Mouse (Mus musculus) cerebellum, adult 2 months (tissue): ENCODE results near the gene Tmod2. TPM values are rescaled to one million over a fixed set of nuclear protein-coding genes. Genes with fewer than 3 reads are reported as not detected.

Experiments used
- DNase-seq, 2 experiments: peaks; one replicate each; pipeline ENCODE4 v3.0.0; 2021
- H3K27ac ChIP-seq: fragments of 200-500 bp; 2 replicates; pipeline ENCODE4 v1.5.1; 2012; ENCODE audit warnings: low read length, control low read depth, inconsistent platforms; ENCODE audit not compliant: insufficient read depth
- H3K27me3 ChIP-seq: fragments of 200-500 bp; 2 replicates; pipeline ENCODE4 v1.6.1; 2012; ENCODE audit warnings: inconsistent platforms, mild to moderate bottlenecking, low read length, moderate library complexity; ENCODE audit not compliant: control insufficient read depth, insufficient read depth
- H3K4me1 ChIP-seq: fragments of 200-500 bp; 2 replicates; pipeline ENCODE4 v1.6.1; 2011; ENCODE audit warnings: low read length; ENCODE audit not compliant: control insufficient read depth, insufficient read depth
- H3K4me3 ChIP-seq: fragments of 200-500 bp; replicated peaks from 2 replicates; pipeline ENCODE3; 2011; ENCODE audit warnings: mild to moderate bottlenecking, low read depth, low read length, control low read depth; ENCODE audit not compliant: insufficient read depth
- CTCF ChIP-seq: fragments of 200-500 bp; IDR thresholded peaks from 2 replicates; pipeline ENCODE4 v1.5.1; 2011; ENCODE audit warnings: low read depth, mild to moderate bottlenecking, control low read depth, low read length, moderate library complexity, borderline replicate concordance; ENCODE audit not compliant: insufficient read depth
- POLR2A ChIP-seq: fragments of 200-500 bp; IDR thresholded peaks from 2 replicates; pipeline ENCODE4 v1.6.1; 2011; ENCODE audit warnings: low read length, control low read depth, borderline replicate concordance; ENCODE audit not compliant: insufficient read depth
- WGBS: fragments of 180-500 bp; shearing (Covaris S2); methylation state at CpG from one replicate; pipeline ENCODE4 v1.1.7; 2018; 5-methylcytosine and 5-hydroxymethylcytosine counted together
- polyA plus RNA-seq: library from polyadenylated mRNA; depleted of rRNA; stranded (reverse); fragments of >200 nt; gene quantifications from 2 replicates; pipeline ENCODE4 v1.2.3, GENCODE M21; 2012

Tmod2 gene
- polyA plus RNA-seq, 1 experiment = 86.7 TPM

- DNase-seq = no peak
- Histone ChIP-seq H3K4me1 (no peaks in the 10 kb centered on the region), H3K27ac (no peak overlapping the region), H3K27me3 (no peaks in the 10 kb centered on the region), H3K4me3 (no peak overlapping the region)
- WGBS = 96% methylated on average over 5 of the region's 5 CpGs
- TF ChIP-seq CTCF = no peak
- TF ChIP-seq POLR2A = no peak
Observed at GRCm38 (mm10) chr9:75571036-75571942, 39.8 kb downstream of the Tmod2 start.

GRCm38 (mm10) chr9:75568399-75568798, 42.7 kb downstream of the Tmod2 start:
- TF ChIP-seq CTCF (no peak), POLR2A (no peak)
- H3K27ac ChIP-seq = no peak overlapping the region
- no peaks in the 10 kb centered on the region for H3K27me3 ChIP-seq
- WGBS = 91% methylated on average over 6 of the region's 6 CpGs
- H3K4me3 ChIP-seq = no peak overlapping the region
- no peak for DNase-seq
- H3K4me1 ChIP-seq = no peaks in the 10 kb centered on the region

GRCm38 (mm10) chr9:75564892-75565291, 46.2 kb downstream of the Tmod2 start:
- H3K4me3 ChIP-seq = no peak overlapping the region
- DNase-seq = no peak
- 87% methylated on average over 6 of the region's 6 CpGs for WGBS
- no peak overlapping the region for H3K27ac ChIP-seq
- no peaks in the 10 kb centered on the region for H3K27me3 ChIP-seq
- TF ChIP-seq CTCF (no peak), POLR2A (no peak)
- no peaks in the 10 kb centered on the region for H3K4me1 ChIP-seq

- no peaks in the 10 kb centered on the region for H3K4me1 ChIP-seq
- DNase-seq = no peak
- no peaks in the 10 kb centered on the region for H3K27me3 ChIP-seq
- no peak overlapping the region for H3K4me3 ChIP-seq
- 90% methylated on average over 6 of the region's 6 CpGs for WGBS
- no peak overlapping the region for H3K27ac ChIP-seq
- TF ChIP-seq CTCF (no peak), POLR2A (no peak)
Observed at GRCm38 (mm10) chr9:75563622-75564021, 47.5 kb downstream of the Tmod2 start.

DNA sequence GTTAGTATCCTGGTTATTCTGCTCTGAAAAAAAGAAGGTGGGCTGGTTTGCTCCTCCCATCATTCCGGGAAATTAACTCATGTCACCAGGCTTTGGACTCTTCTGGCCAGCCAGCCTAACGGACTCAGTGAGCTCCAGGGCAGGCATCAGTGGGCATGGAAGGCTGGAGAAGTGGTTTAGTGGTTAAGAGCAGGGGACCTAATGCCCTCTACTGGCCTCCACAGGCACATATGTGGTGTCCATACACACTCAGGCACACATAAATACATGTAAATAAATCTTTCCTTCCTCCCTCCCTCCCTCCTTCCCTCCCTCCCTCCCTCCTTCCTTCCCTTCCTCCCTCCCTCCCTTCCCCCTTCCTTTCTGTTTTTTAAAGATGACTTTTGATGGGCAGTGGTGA, 47.9 kb downstream of the Tmod2 start:
- no peak for DNase-seq
- 22% methylated on average over 2 of the region's 2 CpGs for WGBS

GRCm38 (mm10) chr9:75561040-75561669, 50.0 kb downstream of the Tmod2 start:
- H3K27ac ChIP-seq = no peak overlapping the region
- no peak for DNase-seq
- 87% methylated on average over 13 of the region's 13 CpGs for WGBS
- H3K27me3 ChIP-seq = no peaks in the 10 kb centered on the region
- TF ChIP-seq POLR2A (no peak), CTCF (no peak)
- no peaks in the 10 kb centered on the region; the same call in 1 of the 2 replicates for H3K4me1 ChIP-seq
- no peak overlapping the region for H3K4me3 ChIP-seq

More for the DNA sequence above, 47.9 kb downstream of the Tmod2 start:
- Histone ChIP-seq H3K27me3 (no peaks in the 10 kb centered on the region), H3K4me1 (no peaks in the 10 kb centered on the region), H3K4me3 (no peak overlapping the region), H3K27ac (no peak overlapping the region)
- TF ChIP-seq POLR2A (no peak), CTCF (peak; percentile 27; the same call in 1 of the 2 replicates)

DNA sequence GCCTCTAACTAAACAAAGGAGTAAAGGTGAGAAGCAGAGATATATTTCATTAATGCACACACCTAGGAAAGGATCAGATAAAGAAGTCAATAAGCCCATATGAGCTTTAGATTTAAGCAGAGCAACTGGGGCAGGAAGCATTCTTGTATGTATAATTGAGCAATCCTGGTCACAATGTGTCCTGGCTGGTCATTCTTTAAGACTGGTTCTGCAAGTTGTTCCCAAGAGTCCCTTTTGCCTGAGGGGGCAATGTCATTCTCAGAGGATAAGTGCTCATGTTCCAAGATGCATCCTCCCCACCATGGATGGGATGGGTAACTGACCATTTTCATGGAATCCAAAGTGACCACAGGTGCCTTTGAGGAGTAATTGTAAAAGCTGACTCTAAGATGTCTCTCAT, 50.8 kb downstream of the Tmod2 start:
- TF ChIP-seq CTCF (no peak), POLR2A (no peak)
- Histone ChIP-seq H3K27me3 (no peaks in the 10 kb centered on the region), H3K4me1 (no peaks in the 10 kb centered on the region; the same call in 1 of the 2 replicates), H3K27ac (no peak overlapping the region), H3K4me3 (no peak overlapping the region)
- no peak for DNase-seq

GRCm38 (mm10) chr9:75559512-75560012, 51.6 kb downstream of the Tmod2 start, which contains the start of gene Tmod3:
TSS of gene Tmod3 (minus strand) at chr9:75559657.
- peak; percentile 95 to 96 for DNase-seq
- peak; percentile 87; the same call in 1 of the 2 replicates for TF ChIP-seq POLR2A
- TF ChIP-seq CTCF = no peak
- whole genome bisulfite sequencing = 3% methylated on average over 21 of the region's 21 CpGs
- H3K27me3 ChIP-seq = no peaks in the 10 kb centered on the region
- H3K4me3 ChIP-seq = peak within 1 kb of the TSS; percentile 94
- H3K4me1 ChIP-seq = no peaks in the 10 kb centered on the region; the same call in 1 of the 2 replicates
- H3K27ac ChIP-seq = peak within 1 kb of the TSS; percentile 59; the same call in 1 of the 2 replicates
